10 mouse cellular contexts compared by ENCODE assay signal in the genomic region with DNA sequence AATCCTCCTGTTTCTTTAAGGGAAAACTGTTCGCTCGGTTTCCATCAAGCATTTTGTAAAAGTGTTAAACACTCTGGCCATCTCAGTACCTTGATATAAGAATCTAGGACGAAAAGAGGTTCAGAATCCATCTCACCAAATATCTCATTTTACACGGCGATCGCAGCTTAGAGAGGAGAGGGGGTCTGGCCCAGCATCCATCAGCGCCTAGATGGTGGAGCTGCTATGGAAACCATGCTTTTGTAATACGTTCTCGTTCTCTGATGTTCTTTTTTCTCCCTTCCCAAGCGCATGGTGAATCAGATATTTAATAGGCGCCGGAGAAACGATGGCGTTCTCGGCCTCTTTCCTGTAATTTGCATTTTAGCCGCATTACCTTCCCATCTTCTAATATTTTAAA. TPM values are rescaled to one million over a fixed set of nuclear protein-coding genes. Genes with fewer than 3 reads are reported as not detected.
DNase-seq lines count a peak whose midpoint lies in the region; ATAC-seq and TF ChIP-seq lines count a peak whose summit lies in the region.
"Had no signal": no experiment of that assay in that cellular context is flagged by ENCODE, and none has a peak within 500 bp of the region (broad histone marks: within the 10 kb centered on the region; RNA-seq: fewer than 3 reads in every experiment).

No protein-coding gene starts in this region.

- no peak for DNase-seq in heart, embryonic 10.5 days (ENCODE audit: low spot score)
- no peak for DNase-seq in heart, postnatal 4 days
- DNase-seq in limb, embryonic 14.5 days (ENCODE audit: low spot score): no peak
- no peak for DNase-seq in right cerebral cortex, postnatal 4 days
- DNase-seq in thymus, postnatal 10 days (ENCODE audit: low spot score in 2 of 2): no peak
- no peak for DNase-seq in thymus, adult 2 months
- DNase-seq: cerebellum, adult 9-11 months had no signal

- H3K27me3 ChIP-seq in heart, embryonic 10.5 days (ENCODE audit: insufficient read depth, poor library complexity, severe bottlenecking): peaks cover 4% of the 10 kb centered on the region; the same call in 1 of the 2 replicates
- H3K27me3 ChIP-seq in ES-Bruce4 (ENCODE audit: control insufficient read depth, insufficient read depth, low read length, poor library complexity, severe bottlenecking): no peaks in the 10 kb centered on the region; the same call in 1 of the 2 replicates
- H3K27me3 ChIP-seq in forebrain, embryonic 13.5 days: no peaks in the 10 kb centered on the region
- no peaks in the 10 kb centered on the region for H3K27me3 ChIP-seq in limb, embryonic 14.5 days (ENCODE audit: control insufficient read depth, insufficient read depth, low read length)
- H3K27me3 ChIP-seq in thymus, adult 2 months (ENCODE audit: control insufficient read depth, insufficient read depth, low read length): peaks cover 8% of the 10 kb centered on the region; the same call in 1 of the 2 replicates

- H3K9ac ChIP-seq in ES-Bruce4 (ENCODE audit: low read depth, poor library complexity, severe bottlenecking): peak overlapping the region; percentile 28; the same call in 1 of the 2 replicates
- H3K9ac ChIP-seq in forebrain, embryonic 13.5 days: peak overlapping the region; percentile 85
- H3K9ac ChIP-seq in limb, embryonic 14.5 days (ENCODE audit: low read depth, low read length, severe bottlenecking): peak overlapping the region; percentile 71

- no peak for TF ChIP-seq EP300 in ES-Bruce4 (IDR thresholded peaks at IDR 0.05; ENCODE audit: insufficient read depth, low read depth, low read length)

- H3K4me3 ChIP-seq in heart, embryonic 10.5 days: peak overlapping the region; percentile 86
- no peak overlapping the region for H3K4me3 ChIP-seq in ES-Bruce4 (ENCODE audit: low read depth, low read length)
- peak overlapping the region; percentile 86 for H3K4me3 ChIP-seq in forebrain, embryonic 13.5 days
- peak overlapping the region; percentile 77 for H3K4me3 ChIP-seq in limb, embryonic 14.5 days (replicated peaks; ENCODE audit: low read length)
- no peak overlapping the region for H3K4me3 ChIP-seq in thymus, adult 2 months (ENCODE audit: control insufficient read depth, insufficient read depth, low read length)
- H3K4me3 ChIP-seq: myocyte had no signal

- H3K9me3 ChIP-seq in heart, embryonic 10.5 days: no peaks in the 10 kb centered on the region
- H3K9me3 ChIP-seq in ES-Bruce4 (replicated peaks; ENCODE audit: control insufficient read depth, insufficient read depth, low read length, poor library complexity, severe bottlenecking): no peaks in the 10 kb centered on the region
- no peaks in the 10 kb centered on the region for H3K9me3 ChIP-seq in forebrain, embryonic 13.5 days (replicated peaks)
- H3K9me3 ChIP-seq in limb, embryonic 14.5 days (ENCODE audit: control insufficient read depth, low read length): no peaks in the 10 kb centered on the region

- no peak for TF ChIP-seq CTCF in ES-Bruce4 (IDR thresholded peaks at IDR 0.05; ENCODE audit: low read depth, low read length)
- TF ChIP-seq CTCF in thymus, adult 2 months (IDR thresholded peaks at IDR 0.05; ENCODE audit: borderline replicate concordance, control insufficient read depth, extremely low read depth, insufficient read depth, low read length, poor library complexity): no peak

- 27% methylated on average over 16 of the region's 16 CpGs for WGBS in heart, embryonic 10.5 days
- WGBS in forebrain, embryonic 13.5 days: 6% methylated on average over 16 of the region's 16 CpGs
- 18% methylated on average over 16 of the region's 16 CpGs for WGBS in limb, embryonic 14.5 days
- 57% methylated on average over 16 of the region's 16 CpGs for WGBS in thymus, adult 2 months

- peak; percentile 12; the same call in 1 of the 2 replicates for ATAC-seq in forebrain, embryonic 13.5 days
- no peak for ATAC-seq in limb, embryonic 14.5 days (ENCODE audit: low FRiP score, low read depth)

- H3K4me1 ChIP-seq in heart, embryonic 10.5 days: peaks cover 5% of the 10 kb centered on the region; the same call in 1 of the 2 replicates
- H3K4me1 ChIP-seq in ES-Bruce4 (ENCODE audit: control insufficient read depth, insufficient read depth, low read length): peaks cover 1% of the 10 kb centered on the region
- peaks cover 12% of the 10 kb centered on the region for H3K4me1 ChIP-seq in forebrain, embryonic 13.5 days
- no peaks in the 10 kb centered on the region for H3K4me1 ChIP-seq in limb, embryonic 14.5 days (ENCODE audit: control insufficient read depth, insufficient read depth, low read length)
- no peaks in the 10 kb centered on the region; the same call in 1 of the 2 replicates for H3K4me1 ChIP-seq in thymus, adult 2 months (replicated peaks; ENCODE audit: control insufficient read depth, insufficient read depth, low read length)

- peak overlapping the region; percentile 73 for H3K4me2 ChIP-seq in forebrain, embryonic 13.5 days
- peak overlapping the region; percentile 89 for H3K4me2 ChIP-seq in limb, embryonic 14.5 days (replicated peaks; ENCODE audit: low read depth, low read length, severe bottlenecking)

- TF ChIP-seq POLR2A in ES-Bruce4 (IDR thresholded peaks at IDR 0.05; ENCODE audit: insufficient read depth, low read length): no peak
- TF ChIP-seq POLR2A in limb, embryonic 14.5 days (IDR thresholded peaks at IDR 0.05; ENCODE audit: borderline replicate concordance, extremely low read depth, insufficient read depth, insufficient read length): no peak
- TF ChIP-seq POLR2A in thymus, adult 2 months (IDR thresholded peaks at IDR 0.05; ENCODE audit: control insufficient read depth, extremely low read depth, insufficient read depth, low read length, poor library complexity): no peak

- no peaks in the 10 kb centered on the region for H3K36me3 ChIP-seq in heart, embryonic 10.5 days
- H3K36me3 ChIP-seq in ES-Bruce4 (ENCODE audit: control insufficient read depth, insufficient read depth, low read length, poor library complexity, severe bottlenecking): no peaks in the 10 kb centered on the region
- H3K36me3 ChIP-seq in forebrain, embryonic 13.5 days (ENCODE audit: poor library complexity, severe bottlenecking): peaks cover 7% of the 10 kb centered on the region
- H3K36me3 ChIP-seq in limb, embryonic 14.5 days (ENCODE audit: control insufficient read depth, insufficient read depth, low read length): no peaks in the 10 kb centered on the region
- H3K36me3 ChIP-seq in thymus, adult 2 months (ENCODE audit: control insufficient read depth, insufficient read depth, low read length): no peaks in the 10 kb centered on the region

- no peak overlapping the region for H3K27ac ChIP-seq in heart, embryonic 10.5 days
- H3K27ac ChIP-seq in ES-Bruce4 (ENCODE audit: insufficient read depth, low read length): no peak overlapping the region
- H3K27ac ChIP-seq in forebrain, embryonic 13.5 days: peak overlapping the region; percentile 88
- H3K27ac ChIP-seq in limb, embryonic 14.5 days (replicated peaks; ENCODE audit: low read depth, low read length): no peak overlapping the region
- H3K27ac ChIP-seq in thymus, adult 2 months (ENCODE audit: control insufficient read depth, insufficient read depth, low read length): no peak overlapping the region

RNA-seq across cellular contexts. Expression of a gene that starts 1.2 kb away (rescaled TPM):
- polyA plus RNA-seq in heart, embryonic 10.5 days (2016; fragmentation: Nextera tagmentation; extraction: Ambion mirVana): 6.0 and 8.9 TPM in 2 replicates
- total RNA-seq in heart, postnatal 4 days (2021): 1 to 10 TPM; 4.6 to 5.6 TPM
- polyA plus RNA-seq in ES-Bruce4 (2011; ENCODE audit: insufficient read depth, insufficient read length, low read depth, missing spikeins): 7.3 and 8.9 TPM in 2 replicates
- polyA plus RNA-seq in forebrain, embryonic 13.5 days (2015; fragmentation: Nextera tagmentation; extraction: Ambion mirVana): 143 and 157 TPM in 2 replicates
- polyA plus RNA-seq in limb, embryonic 14.5 days (2012; rRNA removed): 5.7 and 5.9 TPM in 2 replicates
- 18.8 and 21.1 TPM in 2 replicates for polyA plus RNA-seq in limb, embryonic 14.5 days (2014; fragmentation: Nextera tagmentation; extraction: Ambion mirVana)
- polyA plus RNA-seq in thymus, adult 2 months (2012; rRNA removed): 0.20 and 0.26 TPM in 2 replicates

RNA-seq across cellular contexts. Expression of a gene that starts 15.6 kb away (rescaled TPM):
- 14.3 and 14.9 TPM in 2 replicates for polyA plus RNA-seq in heart, embryonic 10.5 days (2016; fragmentation: Nextera tagmentation; extraction: Ambion mirVana)
- total RNA-seq in heart, postnatal 4 days (2021): 10 to 100 TPM; 12.8 to 13.2 TPM
- 7.0 and 8.3 TPM in 2 replicates for polyA plus RNA-seq in ES-Bruce4 (2011; ENCODE audit: insufficient read depth, insufficient read length, low read depth, missing spikeins)
- 16.0 and 16.3 TPM in 2 replicates for polyA plus RNA-seq in forebrain, embryonic 13.5 days (2015; fragmentation: Nextera tagmentation; extraction: Ambion mirVana)
- 32.8 and 38.3 TPM in 2 replicates for polyA plus RNA-seq in limb, embryonic 14.5 days (2012; rRNA removed)
- polyA plus RNA-seq in limb, embryonic 14.5 days (2014; fragmentation: Nextera tagmentation; extraction: Ambion mirVana): 49.0 and 54.3 TPM in 2 replicates
- polyA plus RNA-seq in thymus, adult 2 months (2012; rRNA removed): 13.6 and 16.4 TPM in 2 replicates

RNA-seq across cellular contexts. Expression of a gene that starts 50.5 kb away (rescaled TPM):
- polyA plus RNA-seq in heart, embryonic 10.5 days (2016; fragmentation: Nextera tagmentation; extraction: Ambion mirVana): 73.4 and 90.5 TPM in 2 replicates
- total RNA-seq in heart, postnatal 4 days (2021): 100 to 1,000 TPM; 111 to 112 TPM
- polyA plus RNA-seq in ES-Bruce4 (2011; ENCODE audit: insufficient read depth, insufficient read length, low read depth, missing spikeins): 65.4 and 69.3 TPM in 2 replicates
- polyA plus RNA-seq in forebrain, embryonic 13.5 days (2015; fragmentation: Nextera tagmentation; extraction: Ambion mirVana): 101 TPM in 2 replicates
- 41.4 and 48.8 TPM in 2 replicates for polyA plus RNA-seq in limb, embryonic 14.5 days (2012; rRNA removed)
- 120 and 121 TPM in 2 replicates for polyA plus RNA-seq in limb, embryonic 14.5 days (2014; fragmentation: Nextera tagmentation; extraction: Ambion mirVana)
- 30.6 and 32.0 TPM in 2 replicates for polyA plus RNA-seq in thymus, adult 2 months (2012; rRNA removed)

Comparison
In these comparisons a context has a peak if more than half of its experiments do, and no peak if none do; other contexts are left out.
1. H3K4me3 ChIP-seq: peak in heart, embryonic 10.5 days (single experiment), forebrain, embryonic 13.5 days (single experiment) and limb, embryonic 14.5 days (single experiment); none in ES-Bruce4 (single experiment) and thymus, adult 2 months (single experiment).
2. H3K9ac ChIP-seq: peak in every context shown above with its lines; median percentile 85 in forebrain, embryonic 13.5 days; 71 in limb, embryonic 14.5 days; 28 in ES-Bruce4.